Mouse (Mus musculus) retina, postnatal 7 days (tissue): Measurements from ENCODE around the gene Prpf31.

Source experiments
- DNase-seq: peaks from one replicate; pipeline ENCODE4 v3.0.0-alpha.2; 2012; ENCODE audit warnings: low read depth, low spot score

Prpf31 gene

DNA sequence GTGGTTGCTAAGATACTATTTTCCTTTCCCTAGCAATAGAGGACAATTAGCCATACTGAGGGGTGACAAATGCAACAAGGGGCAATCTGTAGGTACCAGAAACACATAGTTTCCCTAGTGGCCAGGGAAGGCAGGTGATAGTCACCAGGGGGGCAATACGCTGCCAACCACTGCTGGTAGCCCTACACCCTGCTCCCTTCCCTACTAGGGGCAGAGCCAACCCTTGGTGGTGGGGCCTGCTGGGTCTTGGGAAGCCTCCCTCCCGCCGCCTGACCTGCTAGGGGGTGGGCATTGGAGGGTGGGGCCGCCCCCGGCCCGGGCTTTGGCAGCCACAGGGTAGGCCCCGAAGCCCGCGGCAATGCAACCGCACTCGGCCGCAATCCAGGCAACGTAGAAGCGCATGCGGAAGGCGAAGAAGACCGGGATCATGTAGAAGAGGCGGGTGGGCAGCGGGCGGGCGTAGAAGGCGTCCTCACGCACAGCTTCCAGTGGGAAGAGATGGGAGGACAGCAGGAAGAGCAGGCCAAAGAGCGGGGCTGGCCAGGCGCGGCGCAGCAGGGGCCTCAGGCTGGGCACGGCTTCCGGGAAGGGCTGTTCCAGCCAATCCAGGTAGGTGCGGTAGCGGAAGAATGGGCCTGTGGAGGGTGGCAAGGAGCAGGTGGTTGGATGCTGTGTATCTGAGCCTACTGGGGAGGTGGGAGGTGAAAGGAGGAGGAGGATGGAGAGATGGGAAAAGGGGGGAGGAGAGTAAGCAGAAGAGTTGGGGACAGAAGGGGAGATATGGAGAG is 55.8 kb downstream of the Prpf31 start:
- DNase-seq: no peak

GRCm38 (mm10) chr7:3691919-3692318 is 62.1 kb downstream of the Prpf31 start:
- DNase-seq: no peak
